In the genomic region with DNA sequence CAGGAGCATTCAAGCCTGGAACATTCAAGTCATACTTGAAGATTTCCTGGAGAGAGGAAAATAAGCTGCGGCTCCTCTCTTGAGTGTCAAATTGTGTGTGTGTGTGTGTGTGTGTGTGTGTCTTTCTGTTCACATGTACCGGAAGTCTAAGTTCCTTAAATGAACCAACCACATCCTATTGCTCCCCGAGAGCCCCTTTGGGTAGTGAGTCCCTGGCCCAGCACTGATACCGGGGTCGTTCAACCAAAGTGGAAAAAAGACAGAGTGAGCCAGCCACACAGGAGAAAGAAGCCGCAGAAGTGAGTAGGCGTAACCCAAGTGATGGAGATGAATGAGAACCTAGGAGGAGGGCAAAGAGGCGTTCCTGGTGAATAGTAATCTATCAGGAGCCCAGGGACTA, we compare ENCODE assay signal across 8 mouse cellular contexts. TPM values are rescaled to one million over a fixed set of nuclear protein-coding genes. Genes with fewer than 3 reads are reported as not detected.
DNase-seq lines count a peak whose midpoint lies in the region; ATAC-seq lines count a peak whose summit lies in the region.

No protein-coding gene starts in this region.

- peaks cover 14% of the 10 kb centered on the region for H3K4me1 ChIP-seq in liver, embryonic 11.5 days (replicated peaks; ENCODE audit: control insufficient read depth, insufficient read depth, low read length)
- H3K4me1 ChIP-seq in neural tube, embryonic 15.5 days: peaks cover 20% of the 10 kb centered on the region

- 34% methylated on average over 8 of the region's 8 CpGs for WGBS in liver, embryonic 11.5 days
- 47% methylated on average over 8 of the region's 8 CpGs for WGBS in neural tube, embryonic 15.5 days

- H3K4me2 ChIP-seq in liver, embryonic 11.5 days: peak overlapping the region; percentile 87
- peak overlapping the region; percentile 94 for H3K4me2 ChIP-seq in neural tube, embryonic 15.5 days

- H3K9me3 ChIP-seq in liver, embryonic 11.5 days (ENCODE audit: control insufficient read depth, low read length): no peaks in the 10 kb centered on the region
- H3K9me3 ChIP-seq in neural tube, embryonic 15.5 days (replicated peaks): no peaks in the 10 kb centered on the region

- no peak overlapping the region for H3K4me3 ChIP-seq in liver, embryonic 11.5 days (ENCODE audit: low read depth, low read length)
- no peak overlapping the region for H3K4me3 ChIP-seq in neural tube, embryonic 15.5 days (replicated peaks)

- no peak overlapping the region for H3K9ac ChIP-seq in liver, embryonic 11.5 days (ENCODE audit: low read depth, low read length)
- H3K9ac ChIP-seq in neural tube, embryonic 15.5 days (replicated peaks): no peak overlapping the region

- no peak for DNase-seq in liver, embryonic 11.5 days (ENCODE audit: low spot score)
- DNase-seq in liver: no peak
- peak; percentile 20 for DNase-seq in T-cell, adult 2 months (ENCODE audit: low spot score)
- DNase-seq in induced T-regulatory cell, adult 2 months (ENCODE audit: low read depth): peak; percentile 72
- DNase-seq in ovary, postnatal 10 days (ENCODE audit: low spot score): no peak
- DNase-seq in cerebellum, postnatal 4 days (ENCODE audit: low spot score in 2 of 2): no peak
- DNase-seq in gastrocnemius, postnatal 4 days (ENCODE audit: low spot score in 2 of 2): no peak

- H3K27ac ChIP-seq in liver, embryonic 11.5 days (ENCODE audit: low read depth, low read length): no peak overlapping the region
- H3K27ac ChIP-seq in neural tube, embryonic 15.5 days (replicated peaks): no peak overlapping the region

- ATAC-seq in liver, embryonic 11.5 days (replicated peaks; ENCODE audit: low FRiP score): no peak
- no peak for ATAC-seq in neural tube, embryonic 15.5 days (ENCODE audit: low FRiP score)

- no peaks in the 10 kb centered on the region for H3K36me3 ChIP-seq in liver, embryonic 11.5 days (ENCODE audit: control insufficient read depth, insufficient read depth, low read length)
- no peaks in the 10 kb centered on the region for H3K36me3 ChIP-seq in neural tube, embryonic 15.5 days

- peaks cover 63% of the 10 kb centered on the region for H3K27me3 ChIP-seq in liver, embryonic 11.5 days (replicated peaks; ENCODE audit: control insufficient read depth, insufficient read depth, low read length)
- H3K27me3 ChIP-seq in neural tube, embryonic 15.5 days (replicated peaks): peaks cover 66% of the 10 kb centered on the region

RNA-seq across cellular contexts. Expression of a gene that starts 1.7 kb away (rescaled TPM):
- polyA plus RNA-seq in liver, embryonic 11.5 days (2014; fragmentation: Nextera tagmentation; extraction: Ambion mirVana): 1.4 and 1.5 TPM in 2 replicates
- 0.42 and 9.7 TPM in 2 replicates for polyA plus RNA-seq in neural tube, embryonic 15.5 days (2015; fragmentation: Nextera tagmentation; extraction: Ambion mirVana)
- under 1 TPM; 0.54 to 0.73 TPM for total RNA-seq in gastrocnemius, postnatal 4 days (2021)

Comparison
In these comparisons a context has a peak if more than half of its experiments do, and no peak if none do; other contexts are left out.
1. DNase-seq: peak in T-cell, adult 2 months (single experiment) and induced T-regulatory cell, adult 2 months (single experiment); none in liver, embryonic 11.5 days (single experiment), liver (single experiment), ovary, postnatal 10 days (single experiment), cerebellum, postnatal 4 days (0 of 2) and gastrocnemius, postnatal 4 days (0 of 2).